In the genomic region with DNA sequence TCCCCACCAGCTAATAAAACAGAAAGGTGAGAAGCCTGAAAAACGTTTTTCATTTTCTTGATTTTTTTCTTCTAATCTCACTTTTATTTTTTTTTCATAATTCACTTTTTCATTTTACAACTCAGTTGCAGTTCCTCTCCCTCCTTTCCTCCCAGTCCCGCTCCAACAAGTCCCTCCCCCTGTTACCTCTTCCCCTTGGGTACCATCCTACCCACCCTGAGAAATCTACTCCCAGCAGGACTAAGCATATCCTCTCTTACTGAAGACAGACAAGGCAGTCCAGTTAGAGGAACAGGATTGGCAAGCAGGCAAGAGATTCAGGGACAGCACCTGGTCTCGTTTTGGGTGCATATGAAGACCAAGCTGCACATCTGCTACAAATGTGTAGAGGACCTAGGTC, we compare ENCODE assay signal across 22 mouse cellular contexts. TPM values are rescaled to one million over a fixed set of nuclear protein-coding genes. Genes with fewer than 3 reads are reported as not detected.
"Had no signal": no experiment of that assay in that cellular context is flagged by ENCODE, and none has a peak within 500 bp of the region (broad histone marks: within the 10 kb centered on the region; RNA-seq: fewer than 3 reads in every experiment).

No protein-coding gene starts in this region.

- DNase-seq: heart, postnatal 10 days; heart, postnatal 14 days; heart, postnatal 36 days; heart, postnatal 4 days; kidney, adult 11 months; kidney, adult 18-20 months; kidney, adult 2 months; kidney, adult 8-10 months; kidney, adult 9 months; kidney, postnatal 10 days; kidney, postnatal 14 days; kidney, postnatal 25 days; kidney, postnatal 36 days; kidney, postnatal 4 days; layer of hippocampus, adult 9-11 months; layer of hippocampus, postnatal 36 days had no signal

- ATAC-seq: hindbrain, embryonic 16.5 days; hindbrain, postnatal 0 days; inflammation-experienced regulatory T-cells, adult 6 months; intestine, embryonic 15.5 days; intestine, embryonic 16.5 days; intestine, postnatal 0 days had no signal

RNA-seq across cellular contexts. Expression of a gene that starts 15.6 kb away (rescaled TPM):
- total RNA-seq: heart, postnatal 10 days; hindbrain, postnatal 0 days had no signal
